Mouse (Mus musculus): ENCODE data around the gene Tmem131l.

Gene Tmem131l

DNA sequence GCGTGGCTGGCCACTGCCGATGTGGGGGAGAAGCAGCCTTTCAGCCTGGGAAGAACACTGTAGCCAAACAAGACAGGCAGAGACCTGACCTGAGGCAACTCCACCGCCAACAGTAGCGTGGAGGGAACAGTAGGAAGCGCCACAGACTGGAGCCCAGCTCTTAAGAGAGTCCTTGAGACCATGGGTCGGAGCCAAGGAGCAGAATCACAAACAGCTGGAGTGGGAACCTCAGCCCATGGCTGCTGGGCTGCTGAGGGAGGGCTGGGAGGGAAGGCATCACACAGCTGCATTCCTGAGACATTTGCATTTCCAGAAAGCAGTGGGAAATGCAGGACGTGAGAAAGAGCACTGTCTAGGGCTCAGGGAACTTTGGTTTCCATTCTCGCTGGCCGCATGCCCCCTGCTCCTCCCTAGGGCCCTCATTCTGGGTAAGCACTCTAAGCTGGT is 8.8 kb upstream of the Tmem131l start:
- DNase-seq (ENCODE audit: low read depth) = no peak

DNA sequence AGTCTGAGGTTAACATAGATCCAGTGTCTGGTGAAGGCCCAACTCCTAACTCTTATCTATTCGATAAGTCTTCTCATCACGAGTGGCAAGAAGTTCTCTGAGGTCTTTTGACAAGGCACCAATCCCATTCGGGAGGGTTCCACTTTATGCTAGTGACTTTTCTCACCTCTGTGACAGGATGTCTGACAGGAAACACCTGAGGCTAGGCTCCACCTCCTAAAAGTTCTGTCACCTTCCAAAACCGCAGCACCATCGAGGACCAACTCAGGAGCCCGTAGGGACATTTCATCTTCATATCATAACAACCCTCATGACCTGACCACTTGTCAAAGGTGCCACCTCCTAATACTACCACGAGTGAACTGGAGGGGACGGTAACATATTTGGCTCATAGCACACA is 6.2 kb upstream of the Tmem131l start:
- no peak for DNase-seq (ENCODE audit: low read depth)

DNA sequence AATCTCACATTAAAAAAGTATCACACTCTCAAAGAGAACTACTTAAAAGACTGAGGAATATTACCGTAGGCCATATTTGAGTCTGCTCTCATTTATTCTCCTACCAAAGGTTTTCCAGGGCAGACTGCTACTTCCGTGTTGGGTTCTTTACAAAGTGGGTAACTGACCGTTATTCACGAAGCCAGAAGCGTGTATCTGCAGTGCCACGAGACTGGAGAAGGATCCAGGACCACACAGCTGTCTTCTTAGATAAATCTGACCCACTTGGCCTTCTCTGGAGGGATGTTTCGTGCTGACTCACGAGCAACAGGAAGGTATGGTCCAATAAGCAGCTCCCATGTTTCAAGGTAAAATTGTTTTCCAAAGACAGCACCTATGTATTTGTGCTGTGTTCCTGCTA is 1.8 kb upstream of the Tmem131l start:
- DNase-seq (ENCODE audit: low read depth) = no peak

DNA sequence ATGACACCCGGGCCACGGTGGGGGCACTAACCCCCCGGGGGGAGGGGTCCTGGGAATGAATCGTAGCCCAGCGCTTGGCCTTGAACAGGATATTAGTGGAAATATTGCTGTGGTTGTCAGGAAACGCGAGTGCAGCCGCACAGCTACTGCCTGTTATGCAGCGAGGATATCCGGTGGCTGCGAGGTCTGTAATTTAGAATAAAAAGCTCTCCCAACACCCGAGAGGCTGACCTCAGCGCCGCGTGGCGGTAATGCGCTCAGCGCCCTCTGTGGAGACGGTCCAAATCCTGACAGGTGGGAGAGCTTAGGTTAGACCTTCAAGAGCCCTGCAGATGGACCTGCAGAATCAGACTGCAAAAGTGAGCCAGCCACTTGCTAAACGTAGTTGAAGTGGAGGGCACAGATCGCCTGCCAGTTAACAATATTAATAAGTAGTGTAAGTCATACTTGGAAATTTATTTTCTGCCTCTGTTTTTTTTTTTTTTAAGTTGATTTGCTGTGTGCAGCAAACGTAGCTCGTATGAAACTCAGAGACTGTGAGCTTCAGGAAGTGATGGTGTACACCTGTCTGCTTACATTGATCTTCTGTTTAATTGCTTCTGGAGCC is 604 bp upstream of the Tmem131l start:
- DNase-seq (ENCODE audit: low read depth) = no peak

DNA sequence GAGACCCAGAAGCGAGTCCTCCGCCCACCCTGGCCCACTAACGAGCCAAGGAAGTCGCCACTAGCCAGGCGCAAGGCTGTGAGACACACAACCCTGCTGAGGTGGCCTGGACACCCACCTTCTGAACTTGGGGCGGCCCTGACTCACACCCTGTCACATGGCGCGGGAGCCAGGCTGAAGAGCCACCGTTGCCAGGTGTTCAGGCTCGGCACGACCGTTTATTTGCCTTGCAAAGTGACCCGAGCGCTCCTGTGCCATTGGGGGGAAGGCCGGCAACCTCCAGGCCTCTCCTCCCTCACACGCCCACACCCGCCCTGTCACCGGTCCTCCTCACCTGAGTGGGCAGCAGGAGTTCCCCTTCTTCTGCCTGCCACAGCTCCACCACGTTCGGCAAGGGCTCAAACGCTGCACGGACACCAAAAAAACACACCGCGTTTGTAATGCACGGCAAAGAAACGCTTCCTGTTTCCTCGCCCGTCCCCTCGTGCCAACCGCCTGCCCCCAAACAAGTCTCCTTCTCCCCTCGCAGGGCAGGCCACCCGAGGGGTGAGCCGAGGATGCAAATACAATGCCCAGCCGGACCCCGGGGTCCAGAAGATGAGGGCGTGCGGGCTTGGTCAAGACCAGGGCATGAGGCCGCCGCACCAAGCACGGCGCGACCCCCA is 862 bp downstream of the Tmem131l start:
- no peak for DNase-seq (ENCODE audit: low read depth)

DNA sequence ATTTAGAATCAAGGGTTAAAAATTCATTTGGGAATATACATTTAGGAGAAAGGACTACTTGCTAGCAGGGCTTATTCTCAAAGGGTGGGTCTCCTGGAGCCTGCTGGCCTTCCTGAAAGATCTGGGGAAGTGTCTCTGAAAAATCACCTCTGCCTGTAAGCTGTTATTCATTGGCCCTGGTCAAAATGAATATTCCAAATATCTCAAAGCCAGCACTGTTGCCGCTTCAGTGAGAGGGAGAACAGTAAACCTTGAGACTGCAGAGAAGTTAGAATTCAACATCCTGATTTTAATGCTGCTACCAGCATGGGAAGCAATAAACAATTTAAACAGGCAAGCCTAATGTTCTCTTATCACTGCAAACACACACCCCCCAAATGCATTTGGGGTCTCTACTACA is 1.8 kb downstream of the Tmem131l start:
- DNase-seq (ENCODE audit: low read depth) = no peak

DNA sequence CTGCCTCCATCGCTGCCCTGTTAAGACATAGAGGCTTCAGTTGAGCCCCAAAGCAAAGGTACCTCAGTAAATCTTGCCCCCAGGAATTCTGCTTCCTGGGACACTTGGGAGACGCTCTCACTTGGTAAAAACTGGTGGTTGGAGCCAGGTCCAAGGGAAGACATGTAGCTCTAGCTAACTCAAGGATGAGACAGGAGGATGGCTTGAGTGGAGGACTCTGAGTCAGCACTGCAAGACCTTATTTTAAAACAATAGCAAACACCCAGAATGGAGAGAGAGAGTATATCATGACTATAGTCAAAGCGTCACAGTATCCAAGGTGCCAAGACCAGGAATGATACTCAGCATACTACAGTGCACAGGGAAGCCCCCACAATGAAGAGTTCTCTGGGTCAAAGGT is 2.4 kb downstream of the Tmem131l start:
- no peak for DNase-seq (ENCODE audit: low read depth)

DNA sequence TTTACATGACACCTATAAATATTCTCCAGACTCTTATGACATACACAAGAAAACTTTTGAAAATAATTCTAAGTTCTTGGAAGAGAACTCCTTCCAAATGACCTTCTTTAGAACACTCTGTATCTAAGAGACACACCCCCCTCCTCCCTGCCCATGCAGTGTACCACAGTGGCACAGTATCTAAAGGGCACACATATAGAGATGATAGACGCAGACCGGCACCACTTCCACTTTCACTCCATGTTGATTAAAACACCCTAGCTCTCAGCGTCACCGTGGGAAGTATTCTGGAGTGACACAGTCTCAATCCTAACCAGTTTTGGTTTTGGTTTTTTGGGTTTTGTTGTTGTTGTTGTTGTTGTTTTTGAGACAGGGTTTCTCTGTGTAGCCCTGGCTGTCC is 3.1 kb downstream of the Tmem131l start:
- DNase-seq (ENCODE audit: low read depth) = no peak

DNA sequence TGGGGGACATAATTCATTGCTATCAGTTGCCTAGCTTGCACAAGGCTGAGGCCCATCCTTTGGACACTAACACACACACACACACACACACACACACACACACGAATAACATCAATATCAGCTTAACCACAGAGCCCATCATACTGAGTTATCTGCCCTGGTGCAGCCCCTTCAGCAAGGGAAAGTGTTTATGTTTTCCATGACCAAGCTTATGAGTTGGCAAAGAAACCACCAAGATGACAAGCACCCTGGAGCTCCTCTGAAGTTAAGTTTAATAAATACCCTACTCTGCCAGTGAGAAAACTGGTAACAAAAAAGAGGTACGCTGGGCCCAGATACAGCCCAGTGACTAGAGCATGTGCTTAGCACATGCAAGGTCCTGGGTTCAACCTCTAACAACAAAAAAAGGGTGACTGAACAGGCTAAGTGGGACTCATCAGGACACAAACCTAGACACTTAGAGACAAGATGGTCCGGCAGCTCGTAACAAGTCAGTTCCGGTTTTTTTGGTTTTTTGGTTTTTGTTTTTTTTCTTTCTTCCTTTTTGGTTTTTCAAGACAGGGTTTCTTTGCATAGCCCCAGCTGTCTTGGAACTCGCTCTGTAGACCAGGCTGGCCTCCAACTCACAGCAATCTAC is 4.1 kb downstream of the Tmem131l start:
- DNase-seq (ENCODE audit: low read depth) = no peak

DNA sequence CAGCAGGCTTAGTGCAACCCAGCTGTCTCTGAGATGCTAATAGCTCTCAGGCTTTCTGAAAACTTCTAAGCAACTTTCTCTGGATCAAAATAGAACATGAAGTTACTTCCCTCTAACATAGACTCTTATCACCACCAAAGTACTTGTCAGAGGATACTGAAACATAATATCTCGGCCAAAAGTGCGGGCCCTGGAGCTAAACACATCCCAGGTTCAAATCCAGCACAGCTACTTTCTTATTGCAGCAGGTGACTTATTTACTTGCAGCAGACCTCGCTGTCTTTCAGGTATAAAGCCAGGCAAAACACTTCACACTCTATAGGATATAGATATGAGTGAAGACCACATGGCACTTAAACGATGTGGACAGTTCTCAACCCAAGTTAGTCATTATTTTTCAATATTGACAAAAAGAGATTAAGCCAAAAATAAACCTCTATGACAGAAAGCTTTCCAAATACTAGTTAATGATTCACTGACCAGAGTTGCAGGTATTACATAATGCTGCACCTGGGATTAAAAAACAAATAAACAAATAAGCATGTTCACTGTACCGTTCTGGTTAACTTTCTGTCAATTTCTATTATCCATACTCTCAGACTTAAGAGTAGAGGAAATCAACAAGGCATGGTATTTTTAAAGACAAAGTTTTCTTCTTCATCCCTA is 5.7 kb downstream of the Tmem131l start:
- DNase-seq (ENCODE audit: low read depth) = no peak

DNA sequence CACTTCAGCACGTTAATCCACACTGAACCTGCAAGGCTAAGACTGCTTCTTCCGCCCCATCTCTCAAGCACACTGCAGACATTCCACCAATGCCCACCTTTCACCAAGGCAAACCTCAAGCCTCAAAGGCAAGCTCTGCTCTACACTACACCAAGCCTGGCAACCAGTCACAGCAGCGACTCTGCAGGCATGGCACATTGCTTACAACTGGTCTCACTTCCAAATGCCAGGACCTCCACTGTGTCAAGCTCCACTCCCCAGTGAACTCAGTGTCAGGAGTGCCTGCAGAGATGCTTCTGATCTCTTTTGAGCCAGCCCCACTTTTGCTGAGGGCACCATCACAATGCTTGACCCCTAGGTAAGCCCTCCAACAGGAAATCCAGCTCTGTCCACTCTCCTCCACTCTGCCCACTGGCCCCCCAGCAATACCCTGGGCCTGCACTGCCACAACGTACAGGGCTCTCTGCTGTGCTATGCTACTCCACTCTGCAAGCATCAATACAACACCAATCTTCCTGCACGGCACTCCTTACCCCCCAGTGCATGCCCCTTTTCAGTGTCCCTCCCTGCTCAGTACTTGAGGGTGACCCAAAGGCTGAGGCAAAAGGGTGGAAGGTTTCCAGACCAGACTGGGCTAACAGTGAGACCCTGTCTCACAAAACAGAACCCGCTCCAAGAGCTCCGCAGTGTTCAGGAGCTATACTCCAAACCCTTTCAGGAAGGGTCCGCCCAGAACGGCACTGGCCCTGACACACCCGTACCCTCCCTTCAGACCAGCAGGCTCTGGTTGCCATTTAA is 6.8 kb downstream of the Tmem131l start:
- no peak for DNase-seq (ENCODE audit: low read depth)

DNA sequence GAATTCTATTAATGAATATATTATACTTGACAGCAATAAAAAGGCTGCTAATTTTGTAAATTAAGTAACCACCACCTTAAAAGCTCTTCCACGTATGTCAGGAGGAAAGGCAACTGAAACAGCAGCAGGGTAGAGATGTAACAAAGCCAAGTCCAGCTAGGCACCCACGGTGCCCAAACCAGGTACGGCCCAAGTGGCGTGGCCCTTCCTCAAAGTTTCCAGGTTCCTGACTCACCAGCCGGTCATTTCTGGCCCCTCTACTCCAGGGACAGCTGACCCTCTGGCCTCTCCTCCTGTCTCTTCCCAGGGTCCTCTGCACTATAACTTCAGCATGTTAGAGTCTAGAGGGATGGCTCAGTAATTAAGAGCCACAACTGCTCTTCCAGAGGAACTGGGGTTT is 7.6 kb downstream of the Tmem131l start:
- DNase-seq (ENCODE audit: low read depth) = no peak

DNA sequence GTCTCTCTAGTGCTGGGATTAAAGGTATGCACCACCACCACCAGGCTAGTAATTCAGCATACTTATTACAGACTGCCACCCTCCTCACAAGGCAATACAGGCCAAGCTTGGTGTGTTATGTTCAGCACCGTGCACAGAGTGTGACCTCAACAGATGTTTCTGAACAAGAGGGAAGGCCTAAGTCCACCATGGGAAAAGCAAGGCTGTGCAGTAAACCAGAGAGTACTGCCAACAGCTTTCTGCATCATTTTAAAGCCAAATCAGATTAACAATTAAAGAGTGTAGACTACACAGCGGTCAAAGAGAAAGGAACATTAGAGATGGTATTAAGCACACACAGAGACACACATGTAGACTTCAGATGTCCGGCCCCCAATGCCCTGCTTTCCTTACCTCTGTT is 8.8 kb downstream of the Tmem131l start:
- no peak for DNase-seq (ENCODE audit: low read depth)

DNA sequence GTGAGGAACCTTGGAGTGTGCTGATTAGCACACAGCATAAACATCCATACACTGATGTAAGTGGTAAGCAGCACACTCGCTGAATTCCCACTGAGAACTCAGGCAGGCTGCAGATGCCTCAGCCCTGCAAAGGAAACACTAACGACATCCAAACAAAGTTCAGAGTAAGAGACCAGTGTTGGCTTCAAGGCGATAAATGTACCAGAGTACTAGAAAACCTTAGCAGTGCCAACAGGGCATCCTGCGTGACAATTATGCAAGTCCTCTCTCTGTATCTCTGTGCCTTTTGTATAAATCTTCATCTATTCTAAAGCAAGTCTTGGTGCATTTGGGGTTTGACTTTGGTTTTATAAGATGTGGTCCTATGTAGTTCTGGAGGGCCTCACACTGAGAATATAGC is 11.0 kb downstream of the Tmem131l start:
- no peak for DNase-seq (ENCODE audit: low read depth)

DNA sequence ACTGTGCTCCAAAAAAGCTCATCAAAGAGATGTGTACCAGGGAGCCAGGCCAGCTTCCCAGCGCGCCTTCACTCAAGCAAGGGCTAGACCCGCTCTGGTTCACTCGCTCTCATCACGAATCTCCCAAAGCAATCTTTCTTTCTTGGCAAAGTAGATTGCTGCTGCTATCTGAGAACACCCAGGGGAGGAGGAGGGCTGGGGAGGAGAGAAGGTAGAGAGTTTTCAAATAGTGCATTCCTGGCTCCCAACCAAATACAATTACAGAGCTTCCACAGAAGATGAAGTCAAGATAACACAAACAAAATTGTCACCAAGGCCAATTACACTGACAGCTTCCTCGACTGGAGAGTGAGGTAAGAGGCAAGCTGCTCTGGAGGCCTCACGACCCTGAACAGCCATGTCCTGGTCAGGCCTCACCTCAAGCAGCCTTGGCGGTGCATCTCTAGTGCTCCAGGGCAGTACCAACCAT is 12.2 kb downstream of the Tmem131l start:
- no peak for DNase-seq (ENCODE audit: low read depth)

DNA sequence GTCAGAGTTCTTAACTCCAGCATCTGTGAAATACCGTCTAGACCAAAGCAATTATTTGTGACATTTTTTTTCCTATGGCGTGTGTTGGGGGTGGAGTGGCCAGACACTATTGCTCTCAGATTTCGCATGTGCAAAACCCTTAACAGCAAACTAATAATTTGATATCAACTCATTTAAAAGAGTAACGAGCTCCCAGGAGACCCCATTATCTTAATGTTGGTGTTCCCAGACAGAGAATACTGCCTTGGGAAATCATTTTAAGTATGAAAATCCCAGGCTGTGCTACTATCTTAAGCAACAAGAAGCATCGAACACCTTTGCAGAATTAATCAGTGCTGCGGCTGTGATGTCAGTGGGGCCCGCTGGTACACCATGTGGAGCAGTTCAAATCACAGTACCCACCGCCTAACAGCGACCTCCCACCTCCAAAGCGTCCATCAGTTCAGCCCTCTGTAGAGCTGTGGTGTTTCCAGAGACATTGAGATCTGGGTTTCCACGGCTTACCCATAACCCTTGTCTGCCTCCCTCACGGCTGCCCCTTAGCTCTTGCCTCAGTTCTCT is 15.4 kb downstream of the Tmem131l start:
- DNase-seq (ENCODE audit: low read depth) = no peak

DNA sequence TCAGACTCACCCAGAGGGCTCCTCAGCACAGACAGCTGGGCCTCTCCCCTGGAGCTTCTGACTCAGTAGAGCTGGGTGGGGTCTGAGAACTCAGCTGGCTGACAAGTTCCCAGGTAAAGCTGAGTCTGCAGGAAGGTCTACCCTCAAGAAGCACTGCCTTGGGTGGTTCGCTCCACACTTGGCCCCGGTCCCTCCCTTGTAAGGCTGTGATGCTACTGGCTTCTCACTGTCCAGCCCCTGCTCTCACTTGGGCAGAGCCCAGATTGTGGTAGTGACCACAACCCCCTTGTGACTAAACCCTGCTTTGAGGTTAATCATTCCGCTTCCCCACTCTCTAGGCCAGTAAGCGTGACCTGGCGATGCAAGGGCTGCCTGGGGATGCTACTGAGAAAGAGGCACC is 17.3 kb downstream of the Tmem131l start:
- DNase-seq (ENCODE audit: low read depth) = no peak

DNA sequence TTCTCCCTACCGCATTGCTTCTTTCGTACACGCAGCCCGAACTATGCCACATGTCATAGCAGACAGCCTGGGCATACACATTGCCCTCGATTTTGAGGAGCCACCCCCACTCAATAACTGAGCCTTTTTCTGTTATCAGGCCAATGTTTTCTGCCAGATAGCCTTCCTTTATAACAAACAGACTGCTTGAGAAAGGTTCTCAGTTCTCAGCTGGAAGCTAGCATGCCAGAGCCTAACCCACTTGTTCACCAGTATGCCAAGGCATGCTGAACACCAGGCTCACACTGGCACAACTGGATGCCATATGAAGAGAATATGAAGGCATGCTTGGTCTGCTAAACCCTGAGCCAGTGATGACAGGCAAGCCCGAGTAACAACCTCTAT is 17.8 kb downstream of the Tmem131l start:
- no peak for DNase-seq (ENCODE audit: low read depth)

DNA sequence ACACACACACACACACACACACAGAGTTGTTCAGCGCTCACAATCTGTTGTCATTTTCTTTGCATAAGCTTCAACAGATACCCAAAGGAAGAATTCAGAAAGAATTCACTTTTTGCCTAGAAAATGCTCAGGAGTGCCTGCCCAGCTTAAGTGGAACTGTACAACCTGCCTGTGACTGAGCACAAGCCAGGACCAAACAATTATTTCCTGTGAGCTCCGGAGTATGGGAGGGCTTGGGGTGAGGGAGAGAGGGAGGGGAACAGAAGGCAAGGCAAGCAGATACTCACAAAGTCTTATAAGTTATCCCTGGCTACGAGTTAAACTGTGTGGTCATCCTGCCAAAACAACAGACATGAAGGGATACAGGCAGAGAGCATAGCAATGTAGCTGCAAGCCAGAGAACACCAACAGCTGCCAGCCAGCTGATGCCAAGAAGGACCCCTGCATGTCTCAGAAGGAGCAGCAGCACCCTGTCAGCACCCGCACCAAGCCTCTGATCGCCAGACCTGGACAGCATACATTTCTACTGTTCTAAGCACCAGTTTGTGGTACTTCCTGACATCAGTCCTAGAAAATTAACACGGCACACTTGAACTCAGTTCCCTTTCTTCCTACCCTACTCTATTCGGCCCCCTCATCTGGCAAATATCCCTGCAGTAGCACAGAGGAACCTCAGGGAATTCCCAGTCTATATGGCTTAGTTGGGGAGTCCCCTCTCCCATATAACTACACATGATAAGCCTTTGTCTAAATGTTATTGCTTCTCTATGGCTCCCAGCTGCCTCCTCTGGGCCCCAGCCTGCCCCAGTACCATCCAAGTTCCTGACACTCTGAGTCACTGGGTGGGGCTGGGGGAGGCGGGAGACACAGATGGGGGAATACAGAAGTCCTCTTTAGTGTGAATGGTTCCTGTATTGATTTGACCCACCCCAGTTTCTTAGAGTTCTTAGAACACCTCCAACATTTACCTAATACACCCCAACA is 18.5 kb downstream of the Tmem131l start:
- DNase-seq (ENCODE audit: low read depth) = no peak

DNA sequence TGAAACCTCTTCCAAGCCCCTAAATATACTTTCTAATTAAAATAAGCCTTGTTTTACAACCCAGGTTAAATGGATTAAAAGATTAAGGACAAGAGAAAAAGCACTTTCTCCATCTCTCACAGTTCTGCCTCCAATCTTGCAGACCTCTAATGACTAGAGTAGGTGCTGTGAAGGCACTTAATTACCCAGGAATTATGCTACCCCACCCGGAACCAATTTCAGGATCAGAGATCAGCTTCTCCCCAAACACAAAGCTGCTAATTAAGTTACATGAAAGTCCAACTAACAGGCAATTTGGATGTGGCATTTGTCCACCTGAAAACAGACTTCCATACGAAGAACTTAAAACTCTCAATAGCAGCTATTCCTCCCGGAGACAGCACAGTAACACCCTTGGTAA is 19.4 kb downstream of the Tmem131l start:
- DNase-seq (ENCODE audit: low read depth) = no peak
